Mouse (Mus musculus) myocyte (in vitro differentiated cells): ENCODE data around the gene Rdh8. TPM values are rescaled to one million over a fixed set of nuclear protein-coding genes. Genes with fewer than 3 reads are reported as not detected.

ENCODE experiments used
- H3K27me3 ChIP-seq: one replicate; pipeline ENCODE4 v1.6.1; 2011; ENCODE audit not compliant: control insufficient read depth, insufficient read depth, insufficient read length
- H3K36me3 ChIP-seq: one replicate; pipeline ENCODE4 v1.6.1; 2011; ENCODE audit not compliant: control insufficient read depth, insufficient read depth
- H3K4me2 ChIP-seq: one replicate; pipeline ENCODE4 v1.6.1; 2011; ENCODE audit warnings: low read depth, control low read depth
- H3K4me3 ChIP-seq: one replicate; pipeline ENCODE4 v1.5.1; 2011; ENCODE audit warnings: mild to moderate bottlenecking, control low read depth, moderate library complexity
- H3K79me2 ChIP-seq: one replicate; pipeline ENCODE4 v1.6.1; 2011; ENCODE audit not compliant: control insufficient read depth, insufficient read depth
- H3ac ChIP-seq: one replicate; pipeline ENCODE4 v1.6.1; 2011; ENCODE audit not compliant: control insufficient read depth, insufficient read length
- CEBPB ChIP-seq: IDR thresholded peaks from 2 replicates; pipeline ENCODE4 v1.6.1; 2011; ENCODE audit warnings: mild to moderate bottlenecking, moderate library complexity; ENCODE audit not compliant: poor library complexity, insufficient read depth, severe bottlenecking
- E2F4 ChIP-seq: IDR thresholded peaks from one replicate; pipeline ENCODE4 v1.6.1; 2011; ENCODE audit warnings: mild to moderate bottlenecking, control low read depth, moderate library complexity; ENCODE audit not compliant: insufficient read depth
- MAX ChIP-seq: IDR thresholded peaks from one replicate; pipeline ENCODE4 v1.6.1; 2011; ENCODE audit warnings: low read depth, mild to moderate bottlenecking, control low read depth
- MYOD1 ChIP-seq, 3 experiments: IDR thresholded peaks; one replicate each; pipeline ENCODE4 v1.6.1; 2011; ENCODE audit warnings: control low read depth in 2 of 3, low read depth in 2 of 3, mild to moderate bottlenecking in 2 of 3, moderate library complexity in 1 of 3; ENCODE audit not compliant: insufficient read length in 2 of 3, control insufficient read depth in 1 of 3
- MYOG ChIP-seq, 3 experiments: IDR thresholded peaks; one replicate each; pipeline ENCODE4 v1.6.1; 2011; ENCODE audit warnings: control low read depth in 2 of 3, low read depth in 2 of 3, mild to moderate bottlenecking in 2 of 3; ENCODE audit not compliant: insufficient read length in 2 of 3, control insufficient read depth in 1 of 3, insufficient read depth in 1 of 3
- POLR2A ChIP-seq: IDR thresholded peaks from one replicate; pipeline ENCODE4 v1.6.1; 2011; ENCODE audit warnings: low read depth, mild to moderate bottlenecking, control low read depth, moderate library complexity; ENCODE audit not compliant: insufficient read length
- POLR2AphosphoS2 ChIP-seq: IDR thresholded peaks from one replicate; pipeline ENCODE4 v1.6.1; 2011; ENCODE audit warnings: low read depth, control low read depth; ENCODE audit not compliant: insufficient read length
- REST ChIP-seq: IDR thresholded peaks from one replicate; pipeline ENCODE4 v1.6.1; 2011; ENCODE audit warnings: mild to moderate bottlenecking, control low read depth, moderate library complexity; ENCODE audit not compliant: insufficient read depth, insufficient read length
- SRF ChIP-seq: IDR thresholded peaks from one replicate; pipeline ENCODE4 v1.6.1; 2011; ENCODE audit warnings: low read depth; ENCODE audit not compliant: control insufficient read depth, insufficient read length
- TCF12 ChIP-seq: IDR thresholded peaks from one replicate; pipeline ENCODE4 v1.6.1; 2011; ENCODE audit warnings: mild to moderate bottlenecking, control low read depth; ENCODE audit not compliant: poor library complexity, insufficient read depth, severe bottlenecking
- TCF3 ChIP-seq: IDR thresholded peaks from one replicate; pipeline ENCODE4 v1.6.1; 2011; ENCODE audit warnings: low read depth, control low read depth; ENCODE audit not compliant: insufficient read length
- USF1 ChIP-seq: IDR thresholded peaks from one replicate; pipeline ENCODE4 v1.6.1; 2011; ENCODE audit warnings: low read depth, mild to moderate bottlenecking, control low read depth, moderate library complexity
- polyA plus RNA-seq: library from polyadenylated mRNA; unstranded; fragments of >200 nt; fragmentation: generic; extraction: Trizol; gene quantifications from one replicate; pipeline ENCODE4 v1.2.1, GENCODE M21; 2012; ENCODE audit warnings: missing spikeins

The Rdh8 gene
- polyA plus RNA-seq, 1 experiment: not detected

- Histone ChIP-seq H3K36me3 (no peaks in the 10 kb centered on the region), H3ac (no peak overlapping the region), H3K4me2 (no peak overlapping the region), H3K4me3 (no peak overlapping the region), H3K27me3 (peaks cover 12% of the 10 kb centered on the region), H3K79me2 (no peaks in the 10 kb centered on the region)
- TF ChIP-seq MYOG (IDR thresholded peaks at IDR 0.05; ENCODE audit: control insufficient read depth in 1 of 3, insufficient read depth in 1 of 3, insufficient read length in 2 of 3, low read depth in 2 of 3) (no peak), POLR2AphosphoS2 (no peak), MYOD1 (IDR thresholded peaks at IDR 0.05; ENCODE audit: control insufficient read depth in 1 of 3, insufficient read length in 2 of 3, low read depth in 2 of 3) (no peak), USF1 (no peak), E2F4 (no peak), TCF3 (no peak), CEBPB (no peak), MAX (no peak), REST (no peak), POLR2A (no peak), SRF (no peak), TCF12 (no peak)
Measured at GRCm38 (mm10) chr9:20842670-20843069, 24.4 kb downstream of the Rdh8 start.

- no peak overlapping the region for H3K4me2 ChIP-seq
- H3K27me3 ChIP-seq: peaks cover 38% of the 10 kb centered on the region
- H3K36me3 ChIP-seq: no peaks in the 10 kb centered on the region
- H3ac ChIP-seq: no peak overlapping the region
- H3K4me3 ChIP-seq: no peak overlapping the region
- no peak for TF ChIP-seq POLR2AphosphoS2
- TF ChIP-seq MAX: no peak
- TF ChIP-seq REST: no peak
- H3K79me2 ChIP-seq: no peaks in the 10 kb centered on the region
Measured at GRCm38 (mm10) chr9:20850179-20850578, 31.9 kb downstream of the Rdh8 start.

GRCm38 (mm10) chr9:20857131-20857530 lies 38.8 kb downstream of the Rdh8 start:
- Histone ChIP-seq H3ac (no peak overlapping the region), H3K79me2 (no peaks in the 10 kb centered on the region), H3K4me3 (no peak overlapping the region), H3K36me3 (no peaks in the 10 kb centered on the region), H3K4me2 (no peak overlapping the region), H3K27me3 (peaks cover 28% of the 10 kb centered on the region)
- TF ChIP-seq CEBPB: 0 out of 2 replicates have a peak, but pooled peaks have one; percentile 23
- TF ChIP-seq MAX: peak; percentile 91
- TF ChIP-seq POLR2A: no peak
- TF ChIP-seq REST: peak; percentile 98

GRCm38 (mm10) chr9:20859926-20860325 lies 41.6 kb downstream of the Rdh8 start:
- Histone ChIP-seq H3ac (no peak overlapping the region), H3K36me3 (no peaks in the 10 kb centered on the region), H3K4me3 (no peak overlapping the region), H3K27me3 (peaks cover 8% of the 10 kb centered on the region), H3K79me2 (no peaks in the 10 kb centered on the region), H3K4me2 (no peak overlapping the region)
- TF ChIP-seq REST: no peak
- TF ChIP-seq POLR2A: no peak
- no peak for TF ChIP-seq MYOG (IDR thresholded peaks at IDR 0.05; ENCODE audit: control insufficient read depth in 1 of 3, insufficient read depth in 1 of 3, insufficient read length in 2 of 3, low read depth in 2 of 3)
- no peak for TF ChIP-seq SRF

GRCm38 (mm10) chr9:20861821-20862220 lies 43.5 kb downstream of the Rdh8 start:
- no peak overlapping the region for H3ac ChIP-seq
- H3K27me3 ChIP-seq: no peaks in the 10 kb centered on the region
- H3K79me2 ChIP-seq: no peaks in the 10 kb centered on the region
- H3K36me3 ChIP-seq: no peaks in the 10 kb centered on the region
- no peak overlapping the region for H3K4me3 ChIP-seq
- TF ChIP-seq MYOG (IDR thresholded peaks at IDR 0.05; ENCODE audit: control insufficient read depth in 1 of 3, insufficient read depth in 1 of 3, insufficient read length in 2 of 3, low read depth in 2 of 3): no peak
- no peak for TF ChIP-seq MAX
- TF ChIP-seq POLR2A: no peak
- TF ChIP-seq TCF12: no peak
- TF ChIP-seq REST: no peak
- TF ChIP-seq CEBPB: no peak
- TF ChIP-seq MYOD1 (IDR thresholded peaks at IDR 0.05; ENCODE audit: control insufficient read depth in 1 of 3, insufficient read length in 2 of 3, low read depth in 2 of 3): no peak
- TF ChIP-seq USF1: no peak
- TF ChIP-seq TCF3: no peak
- H3K4me2 ChIP-seq: no peak overlapping the region

GRCm38 (mm10) chr9:20862225-20862624 lies 43.9 kb downstream of the Rdh8 start:
- Histone ChIP-seq H3K4me2 (no peak overlapping the region), H3K79me2 (no peaks in the 10 kb centered on the region), H3K4me3 (no peak overlapping the region), H3K36me3 (no peaks in the 10 kb centered on the region), H3K27me3 (no peaks in the 10 kb centered on the region), H3ac (no peak overlapping the region)
- TF ChIP-seq MAX (no peak), USF1 (no peak), CEBPB (no peak), TCF12 (no peak), REST (no peak), E2F4 (no peak), SRF (no peak), MYOG (IDR thresholded peaks at IDR 0.05; ENCODE audit: control insufficient read depth in 1 of 3, insufficient read depth in 1 of 3, insufficient read length in 2 of 3, low read depth in 2 of 3) (no peak), TCF3 (no peak), MYOD1 (IDR thresholded peaks at IDR 0.05; ENCODE audit: control insufficient read depth in 1 of 3, insufficient read length in 2 of 3, low read depth in 2 of 3) (no peak), POLR2A (no peak), POLR2AphosphoS2 (no peak)
